Mouse (Mus musculus): ENCODE results near the gene Adgrf1. TPM values are rescaled to one million over a fixed set of nuclear protein-coding genes. Genes with fewer than 3 reads are reported as not detected.
"Not testable (repeated sequence)": the region's sequence is repeated elsewhere in the genome, so short reads cannot be mapped to it uniquely, and the experiment has no call there.

The Adgrf1 gene
- polyA plus RNA-seq, 1 experiment from 2014 or later, result not detected

- 88% methylated on average over 2 of the region's 2 CpGs for WGBS
- no peaks in the 10 kb centered on the region for H3K4me1 ChIP-seq (replicated peaks; ENCODE audit: control insufficient read depth, insufficient read depth, low read length)
- H3K27me3 ChIP-seq (replicated peaks; ENCODE audit: control insufficient read depth, insufficient read depth, low read length), result no peaks in the 10 kb centered on the region
- H3K9ac ChIP-seq (replicated peaks; ENCODE audit: low read depth, low read length), result no peak overlapping the region
- H3K36me3 ChIP-seq (ENCODE audit: control insufficient read depth, insufficient read depth), result no peaks in the 10 kb centered on the region
- no peak overlapping the region for H3K4me2 ChIP-seq (ENCODE audit: low read length)
- H3K9me3 ChIP-seq (ENCODE audit: control insufficient read depth, low read length), result no peaks in the 10 kb centered on the region
- H3K4me3 ChIP-seq (replicated peaks; ENCODE audit: low read length), result no peak overlapping the region
- no peak for ATAC-seq
- H3K27ac ChIP-seq (ENCODE audit: low read length), result no peak overlapping the region
Observed at GRCm38 (mm10) chr17:43337643-43338042, 67.5 kb downstream of the Adgrf1 start.

GRCm38 (mm10) chr17:43338279-43338678 is 68.2 kb downstream of the Adgrf1 start:
- no peak for ATAC-seq
- Histone ChIP-seq H3K4me1 (replicated peaks; ENCODE audit: control insufficient read depth, insufficient read depth, low read length) (no peaks in the 10 kb centered on the region), H3K9ac (replicated peaks; ENCODE audit: low read depth, low read length) (no peak overlapping the region), H3K4me2 (ENCODE audit: low read length) (no peak overlapping the region), H3K9me3 (ENCODE audit: control insufficient read depth, low read length) (no peaks in the 10 kb centered on the region), H3K27me3 (replicated peaks; ENCODE audit: control insufficient read depth, insufficient read depth, low read length) (no peaks in the 10 kb centered on the region), H3K36me3 (ENCODE audit: control insufficient read depth, insufficient read depth) (no peaks in the 10 kb centered on the region), H3K4me3 (replicated peaks; ENCODE audit: low read length) (no peak overlapping the region), H3K27ac (ENCODE audit: low read length) (no peak overlapping the region)
- 83% methylated on average over 3 of the region's 3 CpGs for WGBS

DNA sequence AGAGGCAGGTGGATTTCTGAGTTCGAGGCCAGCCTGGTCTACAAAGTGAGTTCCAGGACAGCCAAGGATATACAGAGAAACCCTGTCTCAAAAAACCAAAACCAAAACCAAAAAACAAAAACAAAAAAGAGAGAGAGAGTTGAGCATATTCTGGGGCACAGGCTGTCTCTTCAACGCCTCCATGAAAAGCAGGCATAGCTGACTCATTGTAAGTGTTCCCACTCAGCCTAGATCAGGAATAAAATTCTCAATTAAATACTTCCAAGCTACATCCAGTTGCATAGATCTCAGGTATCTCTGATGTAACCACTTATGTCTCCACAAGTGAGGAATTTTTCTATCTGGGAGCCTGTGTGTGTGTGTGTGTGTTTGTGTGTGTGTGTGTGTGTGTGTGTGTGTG is 76.4 kb downstream of the Adgrf1 start:
- not testable (repeated sequence) for H3K27ac ChIP-seq (ENCODE audit: low read length); ATAC-seq; H3K9me3 ChIP-seq (ENCODE audit: control insufficient read depth, low read length); H3K4me3 ChIP-seq (replicated peaks; ENCODE audit: low read length); H3K36me3 ChIP-seq (ENCODE audit: control insufficient read depth, insufficient read depth); H3K27me3 ChIP-seq (replicated peaks; ENCODE audit: control insufficient read depth, insufficient read depth, low read length); H3K9ac ChIP-seq (replicated peaks; ENCODE audit: low read depth, low read length); H3K4me1 ChIP-seq (replicated peaks; ENCODE audit: control insufficient read depth, insufficient read depth, low read length); H3K4me2 ChIP-seq (ENCODE audit: low read length)
- 95% methylated on average over 2 of the region's 2 CpGs for WGBS

DNA sequence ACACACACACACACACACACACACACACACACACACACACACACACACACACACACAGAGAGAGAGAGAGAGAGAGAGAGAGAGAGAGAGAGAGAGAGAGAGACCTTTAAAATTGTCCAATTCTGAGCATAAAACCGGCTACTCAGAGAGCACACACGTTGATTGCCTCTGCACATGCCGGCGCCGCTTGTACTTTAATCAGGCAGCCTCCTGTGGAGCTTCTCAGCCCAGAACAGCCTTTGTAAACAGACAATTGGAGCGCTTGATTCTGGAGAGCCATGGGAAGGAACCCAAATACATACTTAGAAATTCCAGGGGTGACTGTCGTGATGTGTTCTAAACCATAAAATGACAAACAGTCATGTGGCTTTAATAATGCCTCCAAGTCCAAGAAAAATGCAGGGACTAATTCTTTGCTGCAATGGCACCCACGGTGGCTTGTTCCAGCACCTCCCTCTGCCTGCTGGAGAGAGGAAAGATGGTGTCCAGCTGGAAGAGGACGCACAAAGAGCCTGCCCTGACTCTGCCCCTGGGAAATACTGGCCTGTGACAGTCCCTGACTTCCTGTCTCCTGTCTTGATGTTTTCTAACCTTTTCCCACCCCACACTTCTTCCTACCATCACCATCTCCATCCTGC is 87.9 kb downstream of the Adgrf1 start:
- 4% methylated on average over 9 of the region's 9 CpGs for WGBS
- Histone ChIP-seq H3K4me1 (replicated peaks; ENCODE audit: control insufficient read depth, insufficient read depth, low read length) (no peaks in the 10 kb centered on the region), H3K4me2 (ENCODE audit: low read length) (no peak overlapping the region), H3K36me3 (ENCODE audit: control insufficient read depth, insufficient read depth) (no peaks in the 10 kb centered on the region), H3K4me3 (replicated peaks; ENCODE audit: low read length) (no peak overlapping the region), H3K27ac (ENCODE audit: low read length) (no peak overlapping the region), H3K27me3 (replicated peaks; ENCODE audit: control insufficient read depth, insufficient read depth, low read length) (no peaks in the 10 kb centered on the region), H3K9ac (replicated peaks; ENCODE audit: low read depth, low read length) (0 out of 2 replicates have a peak overlapping the region, but pooled peaks have one; percentile 22), H3K9me3 (ENCODE audit: control insufficient read depth, low read length) (no peaks in the 10 kb centered on the region)
- ATAC-seq, result peak; percentile 66; the same call in 1 of the 2 replicates

GRCm38 (mm10) chr17:43359826-43360619 is 89.9 kb downstream of the Adgrf1 start, which contains the start of gene Adgrf5:
Gene Adgrf5 (plus strand): TSS chr17:43360451.
- H3K9me3 ChIP-seq (ENCODE audit: control insufficient read depth, low read length), result no peaks in the 10 kb centered on the region
- 73% methylated on average over 16 of the region's 16 CpGs for WGBS
- H3K27me3 ChIP-seq (replicated peaks; ENCODE audit: control insufficient read depth, insufficient read depth, low read length), result no peaks in the 10 kb centered on the region
- H3K4me1 ChIP-seq (replicated peaks; ENCODE audit: control insufficient read depth, insufficient read depth, low read length), result no peaks in the 10 kb centered on the region
- no peak within 1 kb of the TSS for H3K4me2 ChIP-seq (ENCODE audit: low read length)
- no peak within 1 kb of the TSS for H3K4me3 ChIP-seq (replicated peaks; ENCODE audit: low read length)
- no peak within 1 kb of the TSS for H3K9ac ChIP-seq (replicated peaks; ENCODE audit: low read depth, low read length)
- no peaks in the 10 kb centered on the region for H3K36me3 ChIP-seq (ENCODE audit: control insufficient read depth, insufficient read depth)
- ATAC-seq, result no peak
- H3K27ac ChIP-seq (ENCODE audit: low read length), result no peak within 1 kb of the TSS

DNA sequence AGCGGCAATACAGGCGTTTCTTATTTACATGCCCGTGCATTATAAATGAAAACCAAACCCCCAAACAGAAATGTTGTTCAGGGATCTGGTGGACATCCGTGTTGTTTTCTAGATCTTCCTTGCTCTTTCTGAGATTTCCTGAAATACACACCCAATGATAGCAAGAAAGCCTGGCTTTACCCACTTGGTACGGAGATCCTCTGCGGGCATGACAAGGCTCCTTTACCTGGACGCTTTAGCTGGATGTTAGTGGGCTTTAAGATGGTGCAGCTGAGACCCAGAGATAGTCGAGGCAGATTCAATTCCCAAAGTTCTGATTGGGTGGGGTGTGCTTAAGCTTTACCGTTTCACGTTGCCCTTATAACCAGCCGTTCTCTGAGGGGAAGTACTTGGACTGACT is 90.9 kb downstream of the Adgrf1 start:
- no peak overlapping the region for H3K9ac ChIP-seq (replicated peaks; ENCODE audit: low read depth, low read length)
- no peaks in the 10 kb centered on the region for H3K4me1 ChIP-seq (replicated peaks; ENCODE audit: control insufficient read depth, insufficient read depth, low read length)
- no peaks in the 10 kb centered on the region for H3K36me3 ChIP-seq (ENCODE audit: control insufficient read depth, insufficient read depth)
- H3K27ac ChIP-seq (ENCODE audit: low read length), result no peak overlapping the region
- no peaks in the 10 kb centered on the region for H3K27me3 ChIP-seq (replicated peaks; ENCODE audit: control insufficient read depth, insufficient read depth, low read length)
- H3K9me3 ChIP-seq (ENCODE audit: control insufficient read depth, low read length), result no peaks in the 10 kb centered on the region
- ATAC-seq, result no peak
- WGBS, result 87% methylated on average over 11 of the region's 11 CpGs
- no peak overlapping the region for H3K4me2 ChIP-seq (ENCODE audit: low read length)
- H3K4me3 ChIP-seq (replicated peaks; ENCODE audit: low read length), result no peak overlapping the region

DNA sequence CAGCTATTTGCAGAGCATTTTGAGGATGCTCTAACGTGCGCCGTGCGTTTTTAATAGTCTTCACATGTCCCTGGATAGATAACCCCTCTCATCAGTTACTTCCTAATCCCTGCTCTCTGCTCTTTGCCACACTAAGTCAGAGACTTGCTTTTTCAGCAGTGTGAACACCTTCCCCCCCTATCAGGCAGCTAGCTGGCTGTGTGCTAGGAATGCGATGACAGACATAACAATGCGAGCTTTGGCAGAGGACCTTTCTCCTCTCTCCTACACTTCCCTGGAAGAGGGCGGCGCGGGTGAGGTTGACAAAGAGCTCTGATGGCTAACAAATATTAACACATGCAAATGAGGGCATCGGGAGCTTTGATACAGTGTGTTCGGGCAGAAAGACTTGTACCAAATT is 92.2 kb downstream of the Adgrf1 start:
- no peak overlapping the region for H3K4me2 ChIP-seq (ENCODE audit: low read length)
- H3K4me3 ChIP-seq (replicated peaks; ENCODE audit: low read length), result no peak overlapping the region
- H3K9me3 ChIP-seq (ENCODE audit: control insufficient read depth, low read length), result no peaks in the 10 kb centered on the region
- no peak overlapping the region for H3K27ac ChIP-seq (ENCODE audit: low read length)
- H3K36me3 ChIP-seq (ENCODE audit: control insufficient read depth, insufficient read depth), result no peaks in the 10 kb centered on the region
- no peaks in the 10 kb centered on the region for H3K4me1 ChIP-seq (replicated peaks; ENCODE audit: control insufficient read depth, insufficient read depth, low read length)
- no peaks in the 10 kb centered on the region for H3K27me3 ChIP-seq (replicated peaks; ENCODE audit: control insufficient read depth, insufficient read depth, low read length)
- 51% methylated on average over 11 of the region's 11 CpGs for WGBS
- no peak for ATAC-seq
- H3K9ac ChIP-seq (replicated peaks; ENCODE audit: low read depth, low read length), result no peak overlapping the region

GRCm38 (mm10) chr17:43362881-43363280 is 92.8 kb downstream of the Adgrf1 start:
- WGBS, result 70% methylated on average over 6 of the region's 6 CpGs
- H3K4me1 ChIP-seq (replicated peaks; ENCODE audit: control insufficient read depth, insufficient read depth, low read length), result no peaks in the 10 kb centered on the region
- no peaks in the 10 kb centered on the region for H3K36me3 ChIP-seq (ENCODE audit: control insufficient read depth, insufficient read depth)
- H3K9ac ChIP-seq (replicated peaks; ENCODE audit: low read depth, low read length), result no peak overlapping the region
- H3K4me3 ChIP-seq (replicated peaks; ENCODE audit: low read length), result no peak overlapping the region
- no peak for ATAC-seq
- no peak overlapping the region for H3K4me2 ChIP-seq (ENCODE audit: low read length)
- no peak overlapping the region for H3K27ac ChIP-seq (ENCODE audit: low read length)
- no peaks in the 10 kb centered on the region for H3K9me3 ChIP-seq (ENCODE audit: control insufficient read depth, low read length)
- H3K27me3 ChIP-seq (replicated peaks; ENCODE audit: control insufficient read depth, insufficient read depth, low read length), result no peaks in the 10 kb centered on the region

DNA sequence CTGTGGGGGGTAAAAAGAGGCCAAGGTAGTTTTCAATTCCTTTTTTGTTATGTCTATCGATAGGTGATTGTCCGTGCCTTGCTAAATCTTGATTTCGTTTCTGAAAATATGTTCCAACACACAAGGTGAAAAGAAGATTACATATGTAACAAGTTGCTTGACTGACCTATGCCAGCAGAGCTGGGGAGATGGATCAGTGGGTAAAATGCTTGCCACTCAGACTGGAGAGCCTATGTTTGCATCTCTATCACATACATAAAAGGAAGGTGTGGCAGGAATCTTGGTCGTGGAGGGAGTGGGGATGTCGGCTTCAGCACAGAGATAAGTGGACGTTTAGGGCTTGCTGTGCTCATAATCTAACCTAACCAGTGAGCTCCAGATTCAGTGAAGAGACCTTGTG is 93.8 kb downstream of the Adgrf1 start:
- Histone ChIP-seq H3K9ac (replicated peaks; ENCODE audit: low read depth, low read length) (no peak overlapping the region), H3K9me3 (ENCODE audit: control insufficient read depth, low read length) (no peaks in the 10 kb centered on the region), H3K4me3 (replicated peaks; ENCODE audit: low read length) (no peak overlapping the region), H3K4me1 (replicated peaks; ENCODE audit: control insufficient read depth, insufficient read depth, low read length) (no peaks in the 10 kb centered on the region), H3K36me3 (ENCODE audit: control insufficient read depth, insufficient read depth) (no peaks in the 10 kb centered on the region), H3K27ac (ENCODE audit: low read length) (no peak overlapping the region), H3K4me2 (ENCODE audit: low read length) (no peak overlapping the region), H3K27me3 (replicated peaks; ENCODE audit: control insufficient read depth, insufficient read depth, low read length) (no peaks in the 10 kb centered on the region)
- WGBS, result 78% methylated on average over 6 of the region's 6 CpGs
- ATAC-seq, result no peak
